Mouse (Mus musculus) G1E (cell line): ENCODE results near the gene Ambra1. TPM values are rescaled to one million over a fixed set of nuclear protein-coding genes. Genes with fewer than 3 reads are reported as not detected.

ENCODE experiments used
- ATAC-seq: 2 replicates; pipeline ENCODE4 v1.8.0; 2016; ENCODE audit warnings: mild to moderate bottlenecking; ENCODE audit not compliant: insufficient number of reproducible peaks, poor library complexity, low FRiP score, severe bottlenecking; ENCODE audit errors: extremely low read depth
- DNase-seq: peaks from one replicate; pipeline ENCODE4 v3.0.0; 2012; ENCODE audit warnings: low spot score
- H3K27me3 ChIP-seq: 2 replicates; pipeline ENCODE4 v1.6.1; 2012; ENCODE audit warnings: mild to moderate bottlenecking, low read length, inconsistent platforms; ENCODE audit not compliant: insufficient read depth
- H3K36me3 ChIP-seq: replicated peaks from 2 replicates; pipeline ENCODE3; 2012; ENCODE audit warnings: mild to moderate bottlenecking, inconsistent platforms
- H3K4me1 ChIP-seq: 2 replicates; pipeline ENCODE4 v1.6.1; 2012; ENCODE audit warnings: low read depth, low read length, inconsistent platforms, mixed read lengths; ENCODE audit not compliant: insufficient read depth
- H3K4me3 ChIP-seq: 2 replicates; pipeline ENCODE4 v1.5.1; 2012; ENCODE audit warnings: low read depth, mild to moderate bottlenecking, inconsistent platforms, low read length, moderate library complexity, mixed read lengths
- H3K9me3 ChIP-seq: replicated peaks from 2 replicates; pipeline ENCODE4 v1.6.1; 2012; ENCODE audit warnings: inconsistent platforms
- CTCF ChIP-seq: IDR thresholded peaks from 2 replicates; pipeline ENCODE4 v1.5.1; 2012; ENCODE audit warnings: low read depth, low read length, inconsistent platforms, mixed read lengths
- GATA1 ChIP-seq: IDR thresholded peaks from 2 replicates; pipeline ENCODE4 v1.6.1; 2012; ENCODE audit warnings: borderline replicate concordance, low read length, inconsistent platforms, mixed read lengths
- GATA2 ChIP-seq: IDR thresholded peaks from 2 replicates; pipeline ENCODE4 v1.6.1; 2012; ENCODE audit warnings: low read depth, low read length, inconsistent platforms, borderline replicate concordance
- POLR2AphosphoS5 ChIP-seq: IDR thresholded peaks from 2 replicates; pipeline ENCODE4 v1.6.1; 2012; ENCODE audit warnings: low read depth, low read length, inconsistent platforms; ENCODE audit not compliant: insufficient replicate concordance
- TAL1 ChIP-seq: conservative IDR thresholded peaks from 2 replicates; pipeline ENCODE4 v1.6.1; 2012; ENCODE audit warnings: low read depth, low read length, inconsistent platforms, mixed read lengths
- polyA plus RNA-seq: library from polyadenylated mRNA; stranded (reverse); fragments of >175 nt; gene quantifications from 2 replicates; pipeline ENCODE4 v1.2.3, GENCODE M21; 2012
- total RNA-seq, 2 experiments: library from RNA; stranded (forward) in 1 of 2; stranded (reverse) in 1 of 2; fragments of 200-1000 nt in 1 of 2; fragments of >200 nt in 1 of 2; fragmentation: Nextera tagmentation in 1 of 2; gene quantifications; 2 replicates each; pipeline ENCODE4 v1.2.3; 2014 to 2017

Ambra1 gene
- total and polyA plus RNA-seq, 3 experiments = 14.3 to 64.0 (median 30.5) TPM

DNA sequence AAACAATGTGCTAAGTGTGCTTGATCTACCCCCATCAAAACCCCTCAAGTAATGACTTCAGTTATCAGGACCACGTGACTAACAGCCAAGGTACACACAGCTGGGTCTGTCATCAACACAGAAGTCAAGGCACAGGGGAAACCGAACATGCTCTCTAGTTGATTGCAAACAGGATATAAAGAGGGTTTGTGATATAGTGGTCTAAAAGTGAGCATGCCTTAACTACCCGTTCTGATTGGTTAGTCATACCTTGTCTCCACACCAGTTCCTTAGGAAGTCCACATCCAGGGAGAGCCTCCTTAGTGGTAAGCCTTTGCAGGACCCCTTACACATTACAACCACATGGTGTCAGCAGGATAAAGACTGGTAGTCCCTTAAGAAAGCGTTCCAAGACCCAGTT lies 190.2 kb downstream of the Ambra1 start:
- Histone ChIP-seq H3K4me1 (peaks cover 4% of the 10 kb centered on the region; the same call in 1 of the 2 replicates), H3K36me3 (peaks cover 43% of the 10 kb centered on the region), H3K27me3 (peaks cover 24% of the 10 kb centered on the region; the same call in 1 of the 2 replicates), H3K4me3 (no peak overlapping the region), H3K9me3 (peaks cover 30% of the 10 kb centered on the region)
- TF ChIP-seq GATA1 (no peak), CTCF (no peak), GATA2 (no peak), POLR2AphosphoS5 (no peak), TAL1 (no peak)
- no peak for DNase-seq
- ATAC-seq = no peak

DNA sequence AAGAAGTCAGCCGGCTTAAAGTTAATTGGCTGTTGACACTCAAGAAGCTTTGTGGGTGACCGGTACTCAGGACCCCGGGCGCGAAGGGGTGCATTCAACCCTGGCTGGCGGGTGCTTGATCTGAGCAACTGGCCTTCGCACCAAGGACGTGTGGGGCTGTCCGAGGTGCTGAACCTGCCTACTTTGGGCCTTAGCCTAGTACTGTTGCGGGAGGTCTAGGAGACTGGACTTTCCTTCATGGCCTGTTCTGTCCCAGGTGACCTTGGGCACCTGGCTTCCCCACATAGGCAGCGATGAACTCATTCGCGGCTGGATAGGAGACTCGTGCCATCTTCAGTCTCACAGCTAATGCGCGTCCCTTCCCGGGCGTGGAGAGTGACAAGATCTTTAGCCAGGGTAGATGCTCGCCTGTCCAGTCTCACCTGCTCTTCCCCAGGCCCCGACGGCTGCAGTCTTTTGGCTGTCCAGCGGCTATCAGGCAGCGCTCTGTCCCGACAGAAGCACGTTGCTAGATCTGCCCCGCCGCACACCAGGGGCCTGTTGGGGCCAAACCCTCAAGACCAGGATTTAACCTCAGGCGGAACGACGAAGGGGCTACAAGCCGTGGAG lies 191.4 kb downstream of the Ambra1 start:
- H3K4me3 ChIP-seq = no peak overlapping the region
- H3K9me3 ChIP-seq = peaks cover 30% of the 10 kb centered on the region
- H3K27me3 ChIP-seq = peaks cover 35% of the 10 kb centered on the region
- peak; percentile 47 for DNase-seq
- ATAC-seq = no peak
- H3K36me3 ChIP-seq = peaks cover 31% of the 10 kb centered on the region
- TF ChIP-seq GATA2 (no peak), CTCF (no peak), GATA1 (no peak), POLR2AphosphoS5 (no peak), TAL1 (no peak)
- H3K4me1 ChIP-seq = peaks cover 5% of the 10 kb centered on the region

- H3K4me1 ChIP-seq = peaks cover 4% of the 10 kb centered on the region; the same call in 1 of the 2 replicates
- ATAC-seq (no peak), DNase-seq (no peak)
- H3K36me3 ChIP-seq = peaks cover 25% of the 10 kb centered on the region
- peaks cover 30% of the 10 kb centered on the region for H3K9me3 ChIP-seq
- H3K4me3 ChIP-seq = no peak overlapping the region
- no peak for TF ChIP-seq CTCF
- TF ChIP-seq POLR2AphosphoS5 = no peak
- TF ChIP-seq GATA2 = no peak
- no peak for TF ChIP-seq GATA1
- no peak for TF ChIP-seq TAL1
- peaks cover 37% of the 10 kb centered on the region for H3K27me3 ChIP-seq
These were observed 192.0 kb downstream of the Ambra1 start for GRCm38 (mm10) chr2:91921790-91922570.

DNA sequence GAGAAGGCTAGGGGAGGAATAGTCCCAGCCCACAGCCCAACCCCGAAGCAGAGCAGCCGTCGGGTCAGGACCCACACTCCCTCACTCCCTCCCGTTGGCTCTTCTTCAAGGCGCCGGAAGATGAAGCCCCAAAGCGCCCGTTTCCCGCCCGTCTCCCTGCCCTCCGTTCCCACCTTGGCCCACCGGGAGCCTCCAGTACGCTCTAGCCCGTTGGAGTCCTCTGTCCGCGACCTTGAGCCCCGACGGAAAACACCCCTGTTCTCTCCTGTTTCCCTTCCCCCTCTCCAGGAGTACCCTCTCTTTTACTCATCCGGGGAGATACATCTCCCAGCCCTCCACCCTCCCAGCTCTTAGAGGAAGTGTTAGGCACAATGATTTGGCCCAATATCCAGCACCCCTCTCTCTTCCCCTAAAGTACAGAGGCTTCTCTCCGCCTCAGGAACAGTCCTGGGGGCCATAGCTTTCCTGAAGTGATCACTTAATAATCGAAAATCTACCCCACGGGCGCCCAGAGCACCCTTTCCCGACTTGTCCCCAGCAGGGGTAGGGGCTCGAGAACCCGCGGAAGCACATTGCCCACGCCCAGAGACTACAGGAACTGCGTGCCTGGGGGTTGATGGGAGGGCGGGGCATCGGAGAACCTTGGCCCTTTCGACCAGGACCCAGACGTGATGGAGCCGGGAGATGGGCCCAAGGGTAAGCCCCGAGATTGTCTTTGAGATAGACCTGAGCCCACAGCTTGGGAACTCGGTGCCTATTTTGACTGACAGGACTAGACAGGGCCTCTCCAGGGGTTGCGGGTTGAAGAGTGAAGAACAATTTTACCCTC lies 192.9 kb downstream of the Ambra1 start:
- no peak overlapping the region for H3K4me3 ChIP-seq
- ATAC-seq (no peak), DNase-seq (peak; percentile 3)
- H3K9me3 ChIP-seq = peaks cover 30% of the 10 kb centered on the region
- peaks cover 16% of the 10 kb centered on the region for H3K36me3 ChIP-seq
- H3K4me1 ChIP-seq = peaks cover 12% of the 10 kb centered on the region
- no peak for TF ChIP-seq GATA1
- no peak for TF ChIP-seq POLR2AphosphoS5
- TF ChIP-seq TAL1 = no peak
- no peak for TF ChIP-seq GATA2
- no peak for TF ChIP-seq CTCF
- peaks cover 43% of the 10 kb centered on the region for H3K27me3 ChIP-seq

DNA sequence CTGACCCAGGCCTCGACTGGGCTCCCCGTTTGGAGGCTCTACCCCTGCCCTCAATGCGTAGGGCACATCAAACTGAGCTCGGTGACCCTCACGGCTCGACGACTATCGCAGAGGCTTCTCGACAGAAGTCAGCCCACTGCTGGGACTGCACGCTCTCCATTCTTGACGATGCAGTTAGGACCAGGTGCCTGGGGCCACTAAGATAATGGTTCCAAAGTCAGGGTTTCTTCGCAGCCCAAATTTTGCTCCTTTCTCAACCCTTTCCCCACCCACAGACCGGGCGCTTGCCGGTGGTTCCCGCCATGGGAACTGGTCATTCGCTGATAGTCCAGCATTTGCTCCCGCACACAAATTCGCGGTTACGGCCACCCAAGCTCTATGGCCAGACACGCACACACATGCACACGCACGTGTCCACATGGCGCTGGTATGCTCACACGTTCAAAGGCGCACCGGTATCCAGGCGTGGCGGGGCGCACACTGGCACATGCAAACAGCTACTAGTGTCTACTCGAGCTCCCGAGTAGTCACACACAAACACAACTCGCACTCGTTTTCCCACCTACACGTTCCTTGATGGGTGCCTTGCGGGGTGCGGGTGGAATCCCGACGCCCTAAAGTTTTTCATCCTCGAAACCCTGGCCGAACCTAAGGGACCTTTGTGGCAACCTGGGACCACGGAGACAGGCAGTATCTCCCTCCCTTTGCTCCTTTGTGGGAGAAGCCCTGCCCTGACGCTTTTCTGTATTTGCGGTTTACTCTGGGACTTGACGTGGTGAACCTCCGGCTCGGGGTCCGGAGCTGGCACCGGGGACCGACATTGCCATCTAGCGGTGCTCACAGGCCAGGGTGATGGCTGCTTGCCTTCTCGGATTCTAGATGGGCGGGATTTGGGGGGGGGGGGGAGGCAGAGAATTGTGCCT lies 193.7 kb downstream of the Ambra1 start:
- DNase-seq = no peak
- no peak for ATAC-seq
- TF ChIP-seq GATA1 (no peak), CTCF (no peak), GATA2 (no peak), POLR2AphosphoS5 (no peak)
- H3K4me1 ChIP-seq = peaks cover 20% of the 10 kb centered on the region
- H3K9me3 ChIP-seq = peaks cover 30% of the 10 kb centered on the region
- H3K4me3 ChIP-seq = peak overlapping the region; percentile 46; the same call in 1 of the 2 replicates
- peaks cover 51% of the 10 kb centered on the region for H3K27me3 ChIP-seq
- H3K36me3 ChIP-seq = peaks cover 8% of the 10 kb centered on the region
